Mouse (Mus musculus): ENCODE data around the gene Cyp2d11. TPM values are rescaled to one million over a fixed set of nuclear protein-coding genes. Genes with fewer than 3 reads are reported as not detected.

Cyp2d11 gene
- total RNA-seq, 2 experiments from 2014 or later: 0.41 TPM; not detected in 1

- DNase-seq (ENCODE audit: low spot score in 2 of 2): no peak
These were observed 40.6 kb downstream of the Cyp2d11 start for GRCm38 (mm10) chr15:82353078-82353744.

GRCm38 (mm10) chr15:82351480-82351879 lies 42.3 kb downstream of the Cyp2d11 start:
- no peak for DNase-seq (ENCODE audit: low spot score in 2 of 2)

DNA sequence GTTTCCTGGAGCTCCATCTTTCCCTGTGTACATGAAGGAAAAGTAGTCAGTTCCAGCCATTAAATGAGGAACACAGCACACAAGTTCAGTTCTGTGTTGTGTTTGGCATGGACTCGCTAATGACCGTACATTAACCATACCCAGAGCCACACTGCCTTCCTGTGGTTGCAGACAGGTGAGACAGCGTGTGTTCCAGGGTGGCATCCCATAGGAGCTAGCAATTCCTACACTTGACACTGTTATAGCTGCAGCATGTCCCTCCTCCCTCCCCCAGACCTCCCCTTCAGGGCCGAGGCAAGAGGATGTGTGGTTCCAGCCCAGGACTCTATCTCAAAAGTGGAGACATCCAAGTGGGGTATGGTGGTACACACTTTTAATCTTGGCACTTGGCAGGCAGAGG lies 43.5 kb downstream of the Cyp2d11 start:
- no peak for DNase-seq (ENCODE audit: low spot score in 2 of 2)

DNA sequence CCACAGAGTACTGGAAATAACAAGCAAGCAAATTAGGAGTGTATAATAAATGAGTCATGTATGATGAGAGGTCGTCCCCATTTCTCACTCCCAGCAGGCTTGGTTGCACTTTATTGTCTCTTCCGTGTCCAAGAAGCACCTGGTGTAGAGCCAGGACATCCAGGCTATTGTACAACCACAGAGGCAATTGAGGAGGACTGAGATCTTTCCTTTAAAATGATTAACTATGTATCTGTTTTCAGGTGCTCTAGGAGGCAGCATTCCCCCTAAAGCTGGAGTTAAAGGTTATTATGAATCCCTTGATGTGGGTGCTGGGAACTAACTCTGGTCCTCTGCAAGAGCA lies 44.9 kb downstream of the Cyp2d11 start:
- no peak for DNase-seq (ENCODE audit: low spot score in 2 of 2)

DNA sequence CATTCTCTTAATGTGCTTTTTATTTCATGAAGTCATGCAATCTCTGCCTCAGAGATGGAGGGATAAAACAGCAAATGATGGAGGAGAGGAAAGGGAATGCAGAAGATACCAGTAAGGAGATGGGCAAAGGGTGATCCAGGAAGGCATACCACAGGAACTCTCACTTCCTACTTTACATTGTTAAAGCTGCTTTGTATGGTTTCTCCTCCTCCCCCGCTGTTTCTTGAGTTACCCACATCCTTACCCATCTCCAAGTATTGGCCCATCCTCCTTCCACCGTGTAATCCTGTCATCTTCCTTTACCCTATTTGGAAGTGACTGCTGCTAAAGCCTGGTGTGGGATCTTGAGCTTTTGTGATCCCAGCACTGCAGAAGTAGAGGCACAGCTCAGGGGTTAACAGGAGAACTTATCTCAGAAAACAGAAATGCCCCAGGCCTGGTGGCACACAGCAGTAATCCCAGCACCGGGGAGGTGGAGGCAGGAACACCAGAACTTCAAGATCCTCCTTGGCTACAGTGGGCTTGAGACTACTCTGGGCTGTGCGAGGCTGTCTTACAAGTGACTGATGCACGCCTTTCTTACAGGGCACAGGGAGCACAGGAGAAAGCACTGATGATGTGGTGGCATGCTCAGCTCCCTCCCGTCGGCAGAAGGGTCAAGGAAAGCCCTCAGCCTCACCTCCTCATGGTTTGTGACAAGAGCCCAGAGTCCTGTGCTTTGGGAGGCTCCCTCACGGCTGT lies 45.4 kb downstream of the Cyp2d11 start:
- no peak for DNase-seq (ENCODE audit: low spot score in 2 of 2)

DNA sequence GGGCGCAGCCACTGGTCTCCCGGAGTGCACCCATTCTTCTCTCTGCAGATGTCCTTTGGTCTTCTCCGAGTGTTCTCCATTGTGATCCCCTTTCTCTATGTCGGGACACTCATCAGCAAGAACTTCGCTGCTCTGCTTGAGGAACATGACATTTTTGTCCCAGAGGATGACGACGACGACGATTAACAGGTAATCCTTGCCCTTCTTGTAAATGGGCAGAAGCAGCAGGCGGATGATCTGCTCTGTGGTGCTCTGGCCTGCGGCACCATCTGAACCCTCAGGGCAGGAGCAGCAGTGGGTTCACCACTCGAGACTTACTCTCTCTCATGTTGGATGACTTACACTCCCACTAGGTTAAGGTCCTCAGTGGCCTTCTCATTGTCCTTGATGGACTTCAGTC lies 46.0 kb downstream of the Cyp2d11 start:
- DNase-seq (ENCODE audit: low spot score in 2 of 2): no peak

DNA sequence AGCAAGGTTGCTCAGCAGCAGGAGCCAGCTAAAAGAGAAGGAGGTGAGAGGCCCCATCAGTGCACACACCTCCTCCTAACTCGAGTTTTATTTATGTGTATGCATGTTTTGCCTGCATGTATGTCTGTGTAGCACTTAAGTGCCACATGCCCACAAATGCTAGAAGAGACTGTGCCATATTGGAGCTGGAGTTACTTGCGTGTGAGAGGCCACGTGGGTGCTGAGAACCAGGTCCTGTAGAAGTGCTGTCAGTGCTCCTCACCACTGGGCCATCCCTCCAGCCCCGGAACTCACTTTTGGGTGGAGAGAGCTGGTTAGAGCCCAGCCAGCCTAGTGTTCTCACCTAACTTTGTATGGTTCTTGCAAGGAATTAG lies 46.5 kb downstream of the Cyp2d11 start:
- no peak for DNase-seq (ENCODE audit: low spot score in 2 of 2)

GRCm38 (mm10) chr15:82346580-82347302 lies 47.1 kb downstream of the Cyp2d11 start:
- no peak for DNase-seq (ENCODE audit: low spot score in 2 of 2)

- peak; percentile 97 to 99 for DNase-seq (ENCODE audit: low spot score in 2 of 2)
These were observed 47.9 kb downstream of the Cyp2d11 start for GRCm38 (mm10) chr15:82345820-82346470.

DNA sequence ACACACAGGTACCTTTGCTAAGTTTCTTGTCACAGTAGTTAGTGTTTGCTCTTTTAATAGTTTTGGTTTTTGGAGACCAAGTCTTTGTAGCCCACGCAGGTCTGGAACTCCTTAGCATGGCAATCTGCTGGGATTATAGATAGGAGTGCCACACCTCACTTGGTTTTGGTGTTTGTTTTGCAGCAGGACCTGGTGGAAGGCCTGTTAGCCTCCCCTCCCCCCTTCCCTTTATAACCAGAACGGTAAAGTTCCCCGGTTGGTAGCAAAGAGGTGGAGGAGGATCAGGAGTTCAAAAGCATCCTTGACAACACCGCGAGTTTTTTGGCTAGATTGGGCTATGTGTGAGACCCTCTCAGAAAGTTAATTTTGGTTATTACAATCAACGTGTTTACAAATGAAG lies 48.9 kb downstream of the Cyp2d11 start:
- no peak for DNase-seq (ENCODE audit: low spot score in 2 of 2)

DNA sequence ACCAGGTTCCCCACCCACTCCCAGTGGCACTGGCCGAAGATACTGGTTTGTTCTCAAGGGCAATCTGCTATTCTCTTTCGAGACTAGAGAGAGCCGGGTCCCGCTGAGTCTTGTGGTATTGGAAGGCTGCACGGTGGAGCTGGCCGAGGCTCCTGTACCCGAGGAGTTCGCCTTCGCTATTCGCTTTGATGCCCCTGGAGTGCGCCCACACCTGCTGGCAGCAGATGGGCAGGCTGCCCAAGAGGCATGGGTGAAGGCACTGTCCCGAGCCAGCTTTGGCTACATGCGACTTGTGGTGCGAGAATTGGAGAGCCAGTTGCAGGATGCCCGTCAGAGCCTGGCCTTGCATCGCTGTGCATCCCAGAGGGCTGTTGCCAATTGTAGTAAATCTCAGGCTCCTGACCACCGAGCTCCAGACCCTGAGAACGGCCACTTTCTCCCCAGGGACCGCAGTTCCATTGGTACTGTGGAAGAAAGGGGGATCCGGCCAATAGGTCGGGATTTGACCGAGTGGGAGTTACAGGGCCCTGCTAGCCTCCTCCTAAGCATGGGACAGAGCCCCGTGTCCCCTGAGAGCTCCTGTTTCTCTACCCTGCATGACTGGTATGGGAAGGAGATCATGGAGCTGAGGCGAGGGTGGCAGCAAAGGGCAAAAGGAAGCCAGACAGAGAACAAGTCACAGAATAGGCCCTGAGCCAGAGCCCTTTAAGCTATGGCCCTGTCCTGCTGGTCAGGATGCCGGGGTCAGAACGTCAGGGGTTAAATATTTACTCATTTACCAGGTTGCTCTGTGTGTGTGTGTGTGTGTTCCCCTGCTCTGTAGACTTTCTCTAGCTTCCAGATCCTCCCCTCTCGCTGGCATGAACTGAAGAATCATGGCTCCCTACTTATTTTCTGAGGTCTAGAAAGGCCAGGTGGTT lies 50.2 kb downstream of the Cyp2d11 start:
- DNase-seq (ENCODE audit: low spot score in 2 of 2): no peak

DNA sequence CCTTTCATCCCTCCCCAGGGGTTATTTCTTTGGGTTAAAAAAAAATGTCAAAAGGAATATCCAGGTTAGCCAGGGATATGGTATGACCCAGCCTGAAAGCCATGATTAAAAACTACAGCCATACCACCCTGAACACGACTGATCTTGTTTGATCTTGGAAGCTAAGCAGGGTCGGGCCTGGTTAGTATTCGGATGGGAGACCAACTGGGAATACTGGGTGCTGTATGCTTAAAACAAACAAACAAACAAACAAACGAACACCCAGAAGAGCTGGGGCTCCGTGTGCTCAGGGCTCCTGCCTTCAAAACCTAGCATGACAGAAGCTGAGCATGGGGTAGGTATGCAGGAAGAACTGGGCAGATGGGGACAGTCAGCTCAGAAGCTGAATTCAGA lies 51.3 kb downstream of the Cyp2d11 start:
- no peak for DNase-seq (ENCODE audit: low spot score in 2 of 2)

DNA sequence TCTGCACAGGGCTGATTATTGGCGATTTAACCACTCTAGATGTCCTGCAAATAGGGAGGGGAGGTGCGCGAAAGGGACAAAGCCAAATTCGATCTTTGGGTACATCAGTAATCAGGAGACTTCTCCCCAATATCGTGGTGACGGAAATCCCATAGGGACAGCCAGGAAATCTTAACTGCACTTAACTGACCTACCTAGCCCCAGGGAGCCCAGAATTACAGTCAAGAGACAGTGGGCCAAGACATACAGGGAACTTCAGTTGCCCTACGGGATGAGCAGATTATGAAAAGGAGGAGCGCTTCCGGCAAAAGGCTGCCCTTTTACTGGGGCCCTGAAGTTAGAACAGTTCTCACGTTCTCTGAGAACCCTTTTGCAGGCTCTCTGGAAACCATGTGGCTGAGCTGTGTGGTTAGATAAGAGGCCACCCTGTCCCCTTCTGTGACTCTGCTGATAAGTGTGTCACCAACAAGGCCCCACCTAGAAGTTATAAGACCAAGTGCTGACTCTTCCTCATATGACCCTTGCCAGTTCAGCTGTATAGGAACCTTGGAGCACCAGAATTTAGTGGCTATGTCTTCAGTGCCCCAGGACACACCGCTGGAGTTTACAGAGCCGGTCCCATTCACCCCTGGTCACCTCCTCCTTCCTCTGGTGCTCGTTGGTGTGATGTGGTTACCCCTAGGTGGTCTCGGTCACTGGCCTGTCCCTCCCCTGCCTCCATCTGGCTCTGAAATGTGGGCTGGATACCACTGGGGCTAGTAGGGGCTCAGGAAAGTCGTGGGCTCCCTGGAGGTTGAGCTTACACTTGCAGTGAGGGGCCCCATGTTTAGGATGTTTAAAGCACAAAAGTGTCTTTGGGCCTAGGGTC lies 51.9 kb downstream of the Cyp2d11 start:
- DNase-seq (ENCODE audit: low spot score in 2 of 2): no peak

- no peak for DNase-seq (ENCODE audit: low spot score in 2 of 2)
These were observed 52.8 kb downstream of the Cyp2d11 start for GRCm38 (mm10) chr15:82341036-82341501.

DNA sequence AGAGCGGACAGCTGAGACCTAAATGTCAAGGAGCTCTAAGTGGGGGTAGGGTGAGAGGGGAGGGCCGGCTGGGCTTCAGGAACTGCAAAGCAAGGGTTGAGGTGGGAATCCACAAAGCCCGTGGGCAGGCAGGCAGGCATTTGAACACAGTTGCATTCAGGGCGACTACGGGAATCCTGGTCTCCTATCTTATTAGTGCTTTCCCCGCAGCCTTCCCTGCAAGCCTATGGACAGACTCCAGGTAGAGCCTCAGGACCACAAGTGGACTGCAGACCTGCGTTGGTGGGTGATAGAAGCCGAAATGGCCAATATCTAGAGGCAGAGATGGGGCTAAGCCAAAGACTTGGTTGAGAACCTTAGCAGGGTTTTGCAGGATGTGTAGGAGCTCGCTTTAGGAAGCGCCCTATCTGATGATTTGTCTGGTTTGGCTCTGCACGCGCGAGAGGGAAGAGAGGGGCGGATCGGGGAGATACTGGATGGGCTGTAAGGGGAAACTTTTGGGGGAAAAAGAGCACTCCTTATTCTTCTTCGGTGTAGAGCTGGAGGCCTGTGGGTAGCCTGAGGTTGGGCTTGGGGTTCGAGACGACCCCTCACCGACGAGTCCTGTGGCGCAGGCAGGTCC lies 53.3 kb downstream of the Cyp2d11 start:
- DNase-seq (ENCODE audit: low spot score in 2 of 2): no peak

DNA sequence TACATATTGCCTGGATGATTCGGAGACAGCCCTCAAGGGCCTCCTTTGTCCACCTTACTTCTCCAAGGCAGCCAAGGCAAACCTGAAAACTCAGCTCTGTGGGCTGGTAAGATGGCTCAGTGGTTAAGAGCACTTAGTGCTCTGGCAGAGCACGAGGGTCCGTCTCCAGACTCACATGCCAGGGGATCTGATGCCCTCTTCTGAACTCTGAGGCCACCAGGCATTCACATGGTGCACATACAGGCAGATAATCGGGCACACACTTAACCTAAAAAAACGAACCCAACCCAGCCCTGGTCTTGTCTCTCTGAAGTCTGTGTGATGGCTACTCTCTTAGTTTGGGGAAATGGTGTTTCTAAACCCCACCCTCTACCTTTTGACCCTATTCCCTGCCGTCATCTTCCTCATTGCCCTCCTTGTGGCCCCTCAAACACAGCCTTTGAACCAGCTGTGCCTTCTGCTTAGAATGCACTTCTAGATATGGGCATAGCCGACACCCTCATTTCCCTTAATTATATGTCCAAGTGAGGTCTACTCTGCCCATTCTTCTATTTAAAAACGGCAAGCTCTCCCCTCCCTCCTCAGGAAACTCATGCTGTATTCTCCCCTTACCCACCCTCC lies 54.1 kb downstream of the Cyp2d11 start:
- no peak for DNase-seq (ENCODE audit: low spot score in 2 of 2)
